Mouse (Mus musculus) ES-Bruce4 (cell line): Measurements from ENCODE around the gene Rims3. TPM values are rescaled to one million over a fixed set of nuclear protein-coding genes. Genes with fewer than 3 reads are reported as not detected.

Experiments
- H3K27ac ChIP-seq: 2 replicates; pipeline ENCODE4 v1.5.1; 2012; ENCODE audit warnings: low read length, inconsistent platforms; ENCODE audit not compliant: insufficient read depth
- H3K27me3 ChIP-seq: 2 replicates; pipeline ENCODE4 v1.6.1; 2012; ENCODE audit warnings: mild to moderate bottlenecking, low read length, inconsistent platforms; ENCODE audit not compliant: control insufficient read depth, poor library complexity, insufficient read depth, severe bottlenecking
- H3K36me3 ChIP-seq: 2 replicates; pipeline ENCODE4 v1.6.1; 2012; ENCODE audit warnings: inconsistent platforms, mild to moderate bottlenecking, low read length, moderate library complexity; ENCODE audit not compliant: control insufficient read depth, poor library complexity, insufficient read depth, severe bottlenecking
- H3K4me1 ChIP-seq: one replicate; pipeline ENCODE4 v1.8.1; 2011; ENCODE audit warnings: low read length; ENCODE audit not compliant: control insufficient read depth, insufficient read depth
- H3K4me3 ChIP-seq: 2 replicates; pipeline ENCODE4 v1.5.1; 2011; ENCODE audit warnings: low read depth, mild to moderate bottlenecking, low read length
- H3K9ac ChIP-seq: 2 replicates; pipeline ENCODE4 v1.6.1; 2012; ENCODE audit warnings: low read depth, mild to moderate bottlenecking, inconsistent platforms; ENCODE audit not compliant: poor library complexity, severe bottlenecking
- H3K9me3 ChIP-seq: replicated peaks from 2 replicates; pipeline ENCODE4 v1.6.1; 2012; ENCODE audit warnings: mild to moderate bottlenecking, low read length, inconsistent platforms; ENCODE audit not compliant: control insufficient read depth, poor library complexity, insufficient read depth, severe bottlenecking
- CTCF ChIP-seq: IDR thresholded peaks from one replicate; pipeline ENCODE4 v1.8.1; 2011; ENCODE audit warnings: low read depth, low read length
- EP300 ChIP-seq: IDR thresholded peaks from 2 replicates; pipeline ENCODE4 v1.6.1; 2011; ENCODE audit warnings: low read depth, low read length; ENCODE audit not compliant: insufficient read depth
- POLR2A ChIP-seq: IDR thresholded peaks from one replicate; pipeline ENCODE4 v1.8.1; 2011; ENCODE audit warnings: low read length; ENCODE audit not compliant: insufficient read depth
- polyA plus RNA-seq: library from polyadenylated mRNA; stranded (reverse); fragments of >200 nt; gene quantifications from 2 replicates; pipeline ENCODE4 v1.2.4, GENCODE M21; 2011; ENCODE audit warnings: low read depth; ENCODE audit not compliant: missing spikeins, insufficient read depth, insufficient read length

Rims3 gene
- polyA plus RNA-seq, 1 experiment, result 7.3 TPM

DNA sequence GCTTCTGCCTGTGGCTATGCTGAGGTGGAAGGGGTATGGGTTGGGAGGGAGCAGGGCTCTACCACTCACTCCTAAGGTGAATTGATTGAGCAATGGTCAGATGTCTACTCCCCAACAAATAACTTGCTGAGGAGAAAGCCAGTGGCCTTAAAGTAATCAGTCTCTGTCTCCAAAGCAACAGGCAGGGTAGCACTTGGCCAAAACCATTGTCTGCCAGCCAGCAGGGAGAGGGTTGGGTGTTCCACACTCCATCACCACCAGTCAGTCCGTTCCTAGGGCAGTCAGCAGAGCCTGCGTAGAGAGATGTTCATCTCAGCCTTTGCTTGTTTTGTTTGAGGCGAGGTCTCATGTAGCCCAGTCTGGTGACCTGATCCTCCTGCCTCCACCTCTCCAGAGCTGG, 21.3 kb downstream of the Rims3 start:
- no peaks in the 10 kb centered on the region for H3K4me1 ChIP-seq
- no peaks in the 10 kb centered on the region for H3K36me3 ChIP-seq
- no peak overlapping the region for H3K27ac ChIP-seq
- H3K4me3 ChIP-seq, result no peak overlapping the region
- TF ChIP-seq EP300, result no peak
- TF ChIP-seq CTCF, result no peak
- TF ChIP-seq POLR2A, result no peak
- H3K9me3 ChIP-seq, result no peaks in the 10 kb centered on the region
- H3K27me3 ChIP-seq, result no peaks in the 10 kb centered on the region
- H3K9ac ChIP-seq, result no peak overlapping the region

- Histone ChIP-seq H3K9ac (no peak overlapping the region), H3K27me3 (no peaks in the 10 kb centered on the region), H3K36me3 (no peaks in the 10 kb centered on the region), H3K27ac (no peak overlapping the region), H3K4me3 (no peak overlapping the region), H3K9me3 (no peaks in the 10 kb centered on the region), H3K4me1 (no peaks in the 10 kb centered on the region)
- TF ChIP-seq CTCF (no peak), POLR2A (no peak), EP300 (no peak)
These were observed 24.1 kb downstream of the Rims3 start for GRCm38 (mm10) chr4:120878728-120879127.

- Histone ChIP-seq H3K36me3 (no peaks in the 10 kb centered on the region), H3K27ac (no peak overlapping the region), H3K4me3 (no peak overlapping the region), H3K9ac (no peak overlapping the region), H3K9me3 (no peaks in the 10 kb centered on the region), H3K27me3 (no peaks in the 10 kb centered on the region), H3K4me1 (no peaks in the 10 kb centered on the region)
- TF ChIP-seq CTCF (no peak), EP300 (no peak), POLR2A (no peak)
These were observed 24.8 kb downstream of the Rims3 start for GRCm38 (mm10) chr4:120879386-120879785.

DNA sequence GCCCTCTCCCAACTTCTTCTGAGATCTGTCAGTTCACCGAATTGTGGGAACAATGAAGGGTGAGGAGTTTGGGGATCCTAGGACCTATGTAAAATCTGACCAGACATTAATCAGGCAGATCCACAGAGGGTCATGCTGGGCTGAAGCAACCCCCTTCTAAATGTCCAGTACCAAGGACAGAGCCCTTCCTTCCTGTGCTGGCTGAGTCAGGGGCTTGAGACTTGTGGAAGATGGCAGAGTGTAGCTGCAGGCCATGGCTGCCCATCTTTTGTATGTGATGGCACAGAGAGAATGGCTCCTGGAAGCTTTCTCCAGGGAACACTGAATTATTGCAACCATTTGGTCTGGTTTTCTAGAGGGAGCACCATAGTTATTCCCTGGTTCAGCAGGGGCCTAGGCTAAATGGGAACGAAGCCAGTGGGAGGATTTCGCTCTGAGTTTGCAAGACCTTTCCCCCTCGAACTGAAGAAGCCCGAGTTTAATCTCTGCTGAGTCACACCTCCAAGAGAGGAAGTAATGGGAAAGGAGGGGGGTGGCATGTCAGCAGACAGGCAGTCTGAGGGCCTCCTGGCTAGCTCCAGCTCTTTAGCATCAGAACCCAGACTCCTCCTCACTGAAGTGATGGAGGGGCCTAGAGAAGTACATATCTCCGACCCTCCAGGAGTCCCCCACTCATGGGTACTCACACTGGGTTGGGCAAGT, 26.3 kb downstream of the Rims3 start:
- no peak for TF ChIP-seq CTCF
- H3K4me3 ChIP-seq, result no peak overlapping the region
- H3K36me3 ChIP-seq, result no peaks in the 10 kb centered on the region
- no peaks in the 10 kb centered on the region for H3K27me3 ChIP-seq
- no peak overlapping the region for H3K9ac ChIP-seq
- H3K4me1 ChIP-seq, result no peaks in the 10 kb centered on the region
- H3K27ac ChIP-seq, result no peak overlapping the region
- H3K9me3 ChIP-seq, result no peaks in the 10 kb centered on the region

GRCm38 (mm10) chr4:120882002-120882625, 27.5 kb downstream of the Rims3 start:
- Histone ChIP-seq H3K27me3 (no peaks in the 10 kb centered on the region), H3K9ac (no peak overlapping the region), H3K9me3 (no peaks in the 10 kb centered on the region), H3K36me3 (no peaks in the 10 kb centered on the region), H3K27ac (no peak overlapping the region), H3K4me1 (no peaks in the 10 kb centered on the region), H3K4me3 (no peak overlapping the region)
- TF ChIP-seq POLR2A (no peak), EP300 (no peak), CTCF (no peak)
